Mouse (Mus musculus) intestine, postnatal 0 days (tissue): Measurements from ENCODE around the gene Aqp11. TPM values are rescaled to one million over a fixed set of nuclear protein-coding genes. Genes with fewer than 3 reads are reported as not detected.
A peak's percentile ranks its signal among the peaks of the same experiment; 100 is the strongest.

Experiments
- ATAC-seq: fragments of 200-750 bp; cut with Nextera tagmentation; 2 replicates; pipeline ENCODE4 v1.8.0; 2017; ENCODE audit warnings: mild to moderate bottlenecking, moderate TSS enrichment, moderate library complexity
- H3K27ac ChIP-seq: fragments of 300-500 bp; sonication (generic); 2 replicates; pipeline ENCODE4 v1.5.1; 2014; ENCODE audit warnings: mild to moderate bottlenecking, low read depth, low read length, moderate library complexity
- H3K27me3 ChIP-seq: fragments of 300-500 bp; sonication (generic); replicated peaks from 2 replicates; pipeline ENCODE4 v1.6.1; 2014; ENCODE audit warnings: low read length, mixed read lengths; ENCODE audit not compliant: control insufficient read depth, insufficient read depth
- H3K36me3 ChIP-seq: fragments of 300-500 bp; sonication (generic); 2 replicates; pipeline ENCODE4 v1.6.1; 2014; ENCODE audit warnings: mild to moderate bottlenecking, moderate library complexity; ENCODE audit not compliant: control insufficient read depth, insufficient read depth
- H3K4me1 ChIP-seq: fragments of 300-500 bp; sonication (generic); replicated peaks from 2 replicates; pipeline ENCODE4 v1.6.1; 2014; ENCODE audit warnings: antibody characterized with exemption, low read length, mixed read lengths; ENCODE audit not compliant: control insufficient read depth, insufficient read depth
- H3K4me2 ChIP-seq: fragments of 300-500 bp; sonication (generic); replicated peaks from 2 replicates; pipeline ENCODE4 v1.6.1; 2014; ENCODE audit warnings: low read depth, mild to moderate bottlenecking, moderate library complexity
- H3K4me3 ChIP-seq: fragments of 300-500 bp; sonication (generic); 2 replicates; pipeline ENCODE4 v1.5.1; 2014; ENCODE audit warnings: low read depth, low read length
- H3K9ac ChIP-seq: fragments of 300-500 bp; sonication (generic); 2 replicates; pipeline ENCODE4 v1.6.1; 2014; ENCODE audit warnings: mild to moderate bottlenecking, low read depth, low read length
- H3K9me3 ChIP-seq: fragments of 300-500 bp; sonication (generic); 2 replicates; pipeline ENCODE4 v1.6.1; 2016; ENCODE audit warnings: mixed run types; ENCODE audit not compliant: control insufficient read depth
- CTCF ChIP-seq: sonication (generic); IDR thresholded peaks from 2 replicates; pipeline ENCODE4 v1.5.1; 2016; ENCODE audit warnings: low read depth, mild to moderate bottlenecking, control low read depth, antibody characterized with exemption, moderate library complexity
- WGBS: fragments of 180-500 bp; shearing (Covaris S2); extraction: QIAGEN DNeasy Blood & Tissue Kit; methylation state at CpG from one replicate; pipeline ENCODE4 v1.1.7; 2014; 5-methylcytosine and 5-hydroxymethylcytosine counted together
- polyA plus RNA-seq: library from polyadenylated mRNA; unstranded; fragments of >200 nt; fragmentation: Nextera tagmentation; extraction: Ambion mirVana; gene quantifications from 2 replicates; pipeline ENCODE4 v1.2.1, GENCODE M21; 2015

The Aqp11 gene
- polyA plus RNA-seq, 1 experiment from 2014 or later = 167 TPM

- Histone ChIP-seq H3K27me3 (no peaks in the 10 kb centered on the region), H3K9ac (no peak overlapping the region), H3K4me2 (no peak overlapping the region), H3K9me3 (no peaks in the 10 kb centered on the region), H3K4me3 (no peak overlapping the region), H3K4me1 (peaks cover 5% of the 10 kb centered on the region), H3K36me3 (no peaks in the 10 kb centered on the region), H3K27ac (no peak overlapping the region)
- no peak for ATAC-seq
- 94% methylated on average over 4 of the region's 4 CpGs for WGBS
- TF ChIP-seq CTCF = no peak
These were observed 37.9 kb downstream of the Aqp11 start for GRCm38 (mm10) chr7:97700173-97700572.

DNA sequence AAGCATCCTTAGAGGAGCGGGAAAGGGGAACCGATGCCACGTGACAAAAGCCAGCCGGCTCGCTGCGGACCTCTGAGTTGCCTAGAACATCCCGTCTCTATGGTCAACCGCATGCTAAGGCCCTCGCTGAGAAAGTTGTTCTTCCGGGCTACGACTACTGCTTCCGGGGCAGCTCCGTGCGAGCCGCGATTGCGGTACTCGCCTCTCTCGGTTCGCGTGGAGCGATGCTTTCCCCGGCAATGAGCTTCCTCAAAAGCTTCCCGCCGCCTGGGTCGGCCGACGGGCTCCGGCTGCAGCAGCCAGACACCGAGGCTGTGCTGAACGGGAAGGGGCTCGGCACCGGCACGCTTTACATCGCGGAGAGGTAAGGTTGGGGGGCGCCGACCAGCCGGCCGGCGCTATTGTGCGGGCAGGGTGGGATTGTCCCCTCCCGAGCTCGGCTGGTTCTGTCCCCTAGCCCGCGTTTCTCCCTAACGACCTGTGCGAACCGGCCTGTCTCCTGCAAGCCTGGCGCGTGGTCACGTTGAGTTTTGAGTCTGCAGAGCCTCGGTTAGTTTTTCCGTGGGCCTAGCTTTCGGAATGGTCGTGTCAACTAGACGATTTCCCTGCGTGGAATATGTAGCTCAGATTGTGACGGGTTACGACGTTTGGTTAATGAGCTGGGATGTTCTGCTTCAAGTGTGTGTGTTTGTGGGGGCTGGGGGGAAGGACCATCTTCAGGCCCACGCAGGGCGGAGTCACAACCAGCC lies 41.4 kb downstream of the Aqp11 start, which contains the start of gene Clns1a:
Gene Clns1a (plus strand): TSS at position 129 of the 749 bp plus-strand sequence.
- H3K4me3 ChIP-seq = peak within 1 kb of the TSS; percentile 90
- peak within 1 kb of the TSS; percentile 55 for H3K27ac ChIP-seq
- H3K9me3 ChIP-seq = no peaks in the 10 kb centered on the region
- H3K4me2 ChIP-seq = peak within 1 kb of the TSS; percentile 74
- peaks cover 5% of the 10 kb centered on the region for H3K4me1 ChIP-seq
- H3K27me3 ChIP-seq = no peaks in the 10 kb centered on the region
- no peaks in the 10 kb centered on the region for H3K36me3 ChIP-seq
- WGBS = under 1% methylated on average over 63 of the region's 63 CpGs
- H3K9ac ChIP-seq = peak within 1 kb of the TSS; percentile 91
- no peak for TF ChIP-seq CTCF
- peak; percentile 90 for ATAC-seq

GRCm38 (mm10) chr7:97696133-97696505 lies 42.0 kb downstream of the Aqp11 start:
- WGBS = 33% methylated on average over 19 of the region's 19 CpGs
- Histone ChIP-seq H3K4me1 (peaks cover 5% of the 10 kb centered on the region), H3K9me3 (no peaks in the 10 kb centered on the region), H3K9ac (peak overlapping the region; percentile 91), H3K27me3 (no peaks in the 10 kb centered on the region), H3K4me3 (peak overlapping the region; percentile 90), H3K27ac (peak overlapping the region; percentile 55; the same call in 1 of the 2 replicates), H3K4me2 (peak overlapping the region; percentile 74), H3K36me3 (no peaks in the 10 kb centered on the region)
- ATAC-seq = peak; percentile 49
- no peak for TF ChIP-seq CTCF

DNA sequence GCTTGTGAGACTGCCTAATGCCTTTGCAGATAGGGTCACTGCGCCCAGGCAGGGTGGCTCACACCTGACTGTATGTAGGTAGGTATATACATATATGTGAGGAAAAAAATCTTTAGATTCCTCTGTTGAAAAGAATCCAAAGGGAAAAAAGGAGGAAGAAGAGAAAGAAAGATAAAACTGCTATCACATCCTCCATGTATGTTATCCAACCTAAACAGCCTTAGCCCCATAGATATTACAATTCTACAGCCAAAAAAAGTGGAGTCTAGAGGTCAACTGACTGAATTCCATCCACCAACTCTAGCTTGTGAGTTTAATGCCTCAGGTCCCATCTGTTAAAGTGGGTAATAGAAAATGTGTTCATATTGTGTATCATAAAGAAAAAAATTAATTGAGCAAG lies 42.6 kb downstream of the Aqp11 start:
- Histone ChIP-seq H3K27ac (no peak overlapping the region), H3K4me1 (peaks cover 5% of the 10 kb centered on the region), H3K36me3 (no peaks in the 10 kb centered on the region), H3K9me3 (no peaks in the 10 kb centered on the region), H3K27me3 (no peaks in the 10 kb centered on the region), H3K4me2 (no peak overlapping the region), H3K4me3 (no peak overlapping the region), H3K9ac (no peak overlapping the region)
- no peak for TF ChIP-seq CTCF
- 95% methylated on average over 1 of the region's 1 CpGs for WGBS
- no peak for ATAC-seq

- 82% methylated on average over 2 of the region's 2 CpGs for WGBS
- Histone ChIP-seq H3K36me3 (peaks cover 20% of the 10 kb centered on the region), H3K4me1 (no peaks in the 10 kb centered on the region), H3K27ac (no peak overlapping the region), H3K4me3 (no peak overlapping the region), H3K4me2 (no peak overlapping the region), H3K9ac (no peak overlapping the region), H3K27me3 (no peaks in the 10 kb centered on the region), H3K9me3 (no peaks in the 10 kb centered on the region)
- no peak for TF ChIP-seq CTCF
- no peak for ATAC-seq
These were observed 50.3 kb downstream of the Aqp11 start for GRCm38 (mm10) chr7:97687831-97688230.

DNA sequence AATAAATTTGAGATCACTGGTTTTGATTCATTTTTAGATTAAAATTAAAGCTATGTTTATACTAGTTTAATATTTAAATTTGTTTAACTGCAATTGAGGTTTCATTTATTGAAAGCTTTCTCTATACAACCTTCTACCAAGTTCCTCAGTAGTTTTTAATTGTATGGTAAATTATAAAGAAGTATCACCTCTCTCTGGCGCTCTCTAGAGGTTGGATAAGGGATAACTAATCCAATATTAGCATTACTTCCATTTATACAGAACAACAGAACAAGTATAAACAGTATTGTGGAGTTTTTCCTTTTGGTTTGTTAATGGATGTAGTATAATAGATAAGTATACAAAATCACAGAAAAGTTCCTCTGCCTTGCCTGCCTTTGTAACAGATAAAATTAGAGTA lies 58.9 kb downstream of the Aqp11 start:
- H3K27ac ChIP-seq = no peak overlapping the region
- no peaks in the 10 kb centered on the region for H3K9me3 ChIP-seq
- peak; percentile 65 for TF ChIP-seq CTCF
- no peak overlapping the region for H3K4me2 ChIP-seq
- H3K9ac ChIP-seq = no peak overlapping the region
- WGBS = 28% methylated on average over 1 of the region's 1 CpGs
- H3K4me3 ChIP-seq = no peak overlapping the region
- no peaks in the 10 kb centered on the region for H3K4me1 ChIP-seq
- ATAC-seq = no peak
- H3K27me3 ChIP-seq = no peaks in the 10 kb centered on the region
- peaks cover 36% of the 10 kb centered on the region for H3K36me3 ChIP-seq

Other genes with a start within 250 kb of the Aqp11 start
- gene Aamdc, start 158.8 kb downstream of the Aqp11 start, polyA plus RNA-seq = 86.8 and 97.5 TPM in 2 replicates
- 9.5 and 10.9 TPM in 2 replicates for gene Rsf1, start 158.4 kb downstream of the Aqp11 start, polyA plus RNA-seq
- gene Clns1a, start 41.7 kb downstream of the Aqp11 start, polyA plus RNA-seq = 60.9 and 65.2 TPM in 2 replicates
- 28.8 and 32.9 TPM in 2 replicates for gene Pak1, start 50.3 kb upstream of the Aqp11 start, polyA plus RNA-seq
- not detected in 2 replicates for gene Gdpd4, start 181.7 kb upstream of the Aqp11 start, polyA plus RNA-seq